Mouse (Mus musculus) kidney, embryonic 14.5 days (tissue): Measurements from ENCODE around the gene Galnt14. TPM values are rescaled to one million over a fixed set of nuclear protein-coding genes. Genes with fewer than 3 reads are reported as not detected.

Experiments used
- ATAC-seq: fragments of 200-750 bp; cut with Nextera tagmentation; 2 replicates; pipeline ENCODE4 v1.8.0; 2017; ENCODE audit warnings: moderate number of reproducible peaks, mild to moderate bottlenecking, moderate TSS enrichment, moderate library complexity; ENCODE audit not compliant: low FRiP score, low TSS enrichment
- H3K27ac ChIP-seq: fragments of 300-500 bp; sonication (generic); 2 replicates; pipeline ENCODE4 v1.5.1; 2014; ENCODE audit warnings: low read depth, mild to moderate bottlenecking, low read length, moderate library complexity, mixed read lengths
- H3K27me3 ChIP-seq: fragments of 300-500 bp; sonication (generic); 2 replicates; pipeline ENCODE4 v1.6.1; 2014; ENCODE audit warnings: mild to moderate bottlenecking, low read length; ENCODE audit not compliant: control insufficient read depth, insufficient read depth
- H3K36me3 ChIP-seq: fragments of 300-500 bp; sonication (generic); 2 replicates; pipeline ENCODE4 v1.6.1; 2014; ENCODE audit warnings: low read length, mixed read lengths; ENCODE audit not compliant: control insufficient read depth, insufficient read depth
- H3K4me1 ChIP-seq: fragments of 300-500 bp; sonication (generic); 2 replicates; pipeline ENCODE4 v1.6.1; 2014; ENCODE audit warnings: low read length, mixed read lengths; ENCODE audit not compliant: control insufficient read depth, insufficient read depth
- H3K4me2 ChIP-seq: fragments of 300-500 bp; sonication (generic); replicated peaks from 2 replicates; pipeline ENCODE4 v1.6.1; 2014; ENCODE audit warnings: low read depth, mild to moderate bottlenecking, low read length
- H3K4me3 ChIP-seq: fragments of 300-500 bp; sonication (generic); 2 replicates; pipeline ENCODE4 v1.5.1; 2014; ENCODE audit warnings: mild to moderate bottlenecking, low read length
- H3K9ac ChIP-seq: fragments of 300-500 bp; sonication (generic); 2 replicates; pipeline ENCODE4 v1.6.1; 2014; ENCODE audit warnings: low read depth, mild to moderate bottlenecking, low read length, moderate library complexity
- H3K9me3 ChIP-seq: fragments of 300-500 bp; sonication (generic); 2 replicates; pipeline ENCODE4 v1.6.1; 2016; ENCODE audit warnings: low read length; ENCODE audit not compliant: control insufficient read depth
- WGBS: fragments of 180-500 bp; shearing (Covaris S2); extraction: QIAGEN DNeasy Blood & Tissue Kit; methylation state at CpG from one replicate; pipeline ENCODE4 v1.1.7; 2014; 5-methylcytosine and 5-hydroxymethylcytosine counted together
- polyA plus RNA-seq: library from polyadenylated mRNA; unstranded; fragments of >200 nt; fragmentation: Nextera tagmentation; extraction: Ambion mirVana; gene quantifications from 2 replicates; pipeline ENCODE4 v1.2.1, GENCODE M21; 2014

Galnt14 gene
- polyA plus RNA-seq, 1 experiment from 2014 or later = 9.7 TPM

GRCm38 (mm10) chr17:73640117-73640480, 70.2 kb downstream of the Galnt14 start:
- Histone ChIP-seq H3K27me3 (no peaks in the 10 kb centered on the region), H3K4me3 (no peak overlapping the region), H3K36me3 (no peaks in the 10 kb centered on the region), H3K4me1 (peaks cover 6% of the 10 kb centered on the region; the same call in 1 of the 2 replicates), H3K27ac (no peak overlapping the region; the same call in 1 of the 2 replicates), H3K4me2 (peak overlapping the region; percentile 17; the same call in 1 of the 2 replicates), H3K9ac (no peak overlapping the region), H3K9me3 (no peaks in the 10 kb centered on the region)
- 63% methylated on average over 3 of the region's 3 CpGs for WGBS
- peak; percentile 39; the same call in 1 of the 2 replicates for ATAC-seq

DNA sequence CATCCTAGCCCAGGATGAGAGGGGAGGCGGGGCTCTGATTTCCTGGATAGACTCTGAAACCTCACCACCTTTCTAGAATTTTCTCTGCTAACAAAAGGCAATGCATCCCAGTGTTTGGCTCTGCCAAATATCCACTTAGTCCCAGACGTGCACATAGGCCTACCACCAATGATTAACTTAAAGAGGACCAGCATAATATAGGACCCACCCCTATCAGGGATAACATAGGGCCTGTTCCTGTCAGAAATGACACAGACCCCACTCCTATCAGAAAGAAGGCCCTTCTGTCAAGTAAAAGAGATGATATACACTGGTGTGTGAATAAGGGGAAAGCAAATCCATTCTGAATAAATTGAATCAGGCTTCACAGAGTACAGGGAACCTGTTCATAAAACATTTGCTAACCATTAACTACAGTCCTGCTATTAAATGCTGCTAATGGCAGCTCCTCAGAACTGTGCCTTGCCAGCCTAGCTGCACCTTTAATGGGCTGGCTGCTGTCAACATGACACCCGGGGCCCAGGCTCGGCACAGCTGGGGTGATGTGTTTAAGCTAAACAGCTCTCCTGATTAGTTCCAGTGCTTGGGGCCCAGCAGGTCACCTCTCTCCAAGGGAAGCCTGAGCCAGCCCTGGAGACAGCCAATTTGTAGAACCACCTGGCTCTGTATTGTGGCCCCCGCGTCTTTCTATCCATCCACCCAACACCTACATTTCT, 70.7 kb downstream of the Galnt14 start:
- 35% methylated on average over 6 of the region's 6 CpGs for WGBS
- peak overlapping the region; percentile 17; the same call in 1 of the 2 replicates for H3K4me2 ChIP-seq
- H3K4me3 ChIP-seq = no peak overlapping the region
- ATAC-seq = peak; percentile 87
- H3K9me3 ChIP-seq = no peaks in the 10 kb centered on the region
- H3K4me1 ChIP-seq = peaks cover 6% of the 10 kb centered on the region; the same call in 1 of the 2 replicates
- peak overlapping the region; percentile 38; the same call in 1 of the 2 replicates for H3K27ac ChIP-seq
- no peaks in the 10 kb centered on the region for H3K36me3 ChIP-seq
- no peak overlapping the region for H3K9ac ChIP-seq
- H3K27me3 ChIP-seq = no peaks in the 10 kb centered on the region

- Histone ChIP-seq H3K4me1 (peaks cover 6% of the 10 kb centered on the region; the same call in 1 of the 2 replicates), H3K27ac (no peak overlapping the region), H3K4me2 (no peak overlapping the region), H3K27me3 (no peaks in the 10 kb centered on the region), H3K36me3 (no peaks in the 10 kb centered on the region), H3K9me3 (no peaks in the 10 kb centered on the region), H3K9ac (no peak overlapping the region), H3K4me3 (no peak overlapping the region)
- ATAC-seq = no peak
- WGBS = 95% methylated on average over 5 of the region's 5 CpGs
Measured at GRCm38 (mm10) chr17:73636988-73637387, 73.3 kb downstream of the Galnt14 start.

- ATAC-seq = no peak
- H3K4me3 ChIP-seq = no peak overlapping the region
- no peaks in the 10 kb centered on the region for H3K9me3 ChIP-seq
- no peak overlapping the region for H3K9ac ChIP-seq
- H3K27ac ChIP-seq = no peak overlapping the region
- 39% methylated on average over 2 of the region's 2 CpGs for whole genome bisulfite sequencing
- no peak overlapping the region for H3K4me2 ChIP-seq
- peaks cover 2% of the 10 kb centered on the region; the same call in 1 of the 2 replicates for H3K4me1 ChIP-seq
- H3K36me3 ChIP-seq = no peaks in the 10 kb centered on the region
- H3K27me3 ChIP-seq = no peaks in the 10 kb centered on the region
Measured at GRCm38 (mm10) chr17:73634896-73635295, 75.4 kb downstream of the Galnt14 start.

DNA sequence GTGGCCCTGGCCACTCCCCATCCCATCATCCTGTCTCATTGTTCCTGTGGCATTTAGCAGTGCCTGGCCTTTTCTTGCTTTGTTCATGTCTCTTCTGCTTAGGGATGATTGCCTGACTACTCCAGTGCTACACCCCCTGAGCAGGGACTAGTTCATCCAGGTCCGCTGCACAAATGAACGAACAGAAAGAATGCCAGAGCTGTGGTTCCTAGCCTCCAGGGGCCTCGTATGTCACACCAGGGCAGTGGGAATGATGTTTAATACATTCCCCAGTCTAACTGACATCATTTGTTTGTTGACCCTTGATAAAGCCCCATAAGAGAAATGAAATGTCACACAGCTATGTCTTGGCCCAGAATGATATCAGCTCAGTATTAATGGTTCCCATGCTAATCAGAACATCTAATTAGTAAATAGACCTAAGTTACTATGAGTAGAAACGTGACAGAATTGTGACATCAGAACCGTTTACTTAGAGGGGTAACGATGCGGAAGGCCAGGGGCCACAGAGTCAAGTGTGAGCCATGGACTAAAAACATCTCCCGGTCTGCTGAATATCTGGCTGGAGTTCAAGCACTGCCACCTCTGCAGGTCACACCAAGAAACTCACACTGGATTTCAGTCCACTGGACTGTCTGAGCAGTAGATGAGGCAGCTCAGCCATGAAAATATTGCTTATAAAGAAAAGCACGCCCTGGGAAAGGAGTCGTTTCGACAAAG, 76.1 kb downstream of the Galnt14 start:
- Histone ChIP-seq H3K9ac (no peak overlapping the region), H3K4me2 (no peak overlapping the region), H3K36me3 (no peaks in the 10 kb centered on the region), H3K27me3 (no peaks in the 10 kb centered on the region), H3K9me3 (no peaks in the 10 kb centered on the region), H3K4me1 (no peaks in the 10 kb centered on the region), H3K27ac (no peak overlapping the region), H3K4me3 (no peak overlapping the region)
- 50% methylated on average over 11 of the region's 11 CpGs for WGBS
- ATAC-seq = no peak

DNA sequence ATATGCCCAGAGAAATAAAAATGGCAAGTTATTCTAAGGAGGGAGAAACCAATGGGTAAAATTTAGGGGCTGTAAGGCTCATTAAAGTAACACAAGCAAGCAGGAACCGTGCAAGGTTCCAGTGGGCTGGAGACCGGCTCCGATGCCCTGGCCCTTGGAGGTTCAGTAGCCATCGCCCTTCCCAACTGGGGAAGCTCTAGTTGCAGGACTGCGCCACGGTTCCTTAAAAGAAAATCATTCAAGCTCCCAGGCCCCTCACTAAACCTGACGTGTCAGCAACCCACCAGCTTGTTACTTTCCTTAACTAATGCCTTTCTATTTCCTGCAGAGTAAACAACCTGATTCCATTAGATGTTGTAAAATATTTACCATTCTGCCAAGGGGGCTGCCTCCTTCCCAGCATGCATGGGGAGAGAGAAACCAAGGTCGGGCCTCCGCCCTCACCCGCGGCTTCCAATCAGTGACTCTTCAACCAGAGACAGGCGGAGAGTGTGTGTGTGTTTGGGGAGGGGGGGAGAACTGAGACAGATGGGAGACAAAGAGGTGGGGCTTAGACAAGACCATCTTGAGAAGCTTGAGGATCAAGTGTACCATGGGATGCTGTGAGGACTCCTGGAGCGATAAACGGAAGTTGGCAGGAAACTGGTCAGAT, 81.9 kb downstream of the Galnt14 start:
- Histone ChIP-seq H3K9me3 (no peaks in the 10 kb centered on the region), H3K27ac (no peak overlapping the region), H3K27me3 (no peaks in the 10 kb centered on the region), H3K4me2 (no peak overlapping the region), H3K4me3 (no peak overlapping the region), H3K9ac (no peak overlapping the region), H3K36me3 (no peaks in the 10 kb centered on the region), H3K4me1 (no peaks in the 10 kb centered on the region)
- peak; percentile 52; the same call in 1 of the 2 replicates for ATAC-seq
- WGBS = 77% methylated on average over 14 of the region's 14 CpGs

DNA sequence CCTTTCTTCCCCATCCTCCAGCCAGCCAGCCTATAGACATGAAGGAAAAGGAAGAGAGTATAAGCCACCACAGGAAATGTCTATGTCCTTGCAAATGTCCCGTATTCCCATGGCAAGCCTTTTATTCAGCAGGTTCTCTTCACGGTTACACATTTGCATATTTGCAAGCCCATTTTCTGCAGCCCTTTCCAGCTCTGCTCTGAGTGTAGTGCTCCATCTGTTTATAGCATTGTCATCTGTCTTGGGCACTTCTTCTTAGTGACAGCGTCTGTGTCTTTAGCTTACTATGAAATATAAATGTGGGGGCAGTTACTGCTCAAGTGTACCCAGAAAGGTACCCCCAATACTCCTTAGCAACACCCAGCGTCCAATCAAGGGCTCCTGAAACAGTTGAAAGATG, 83.3 kb downstream of the Galnt14 start:
- ATAC-seq = no peak

GRCm38 (mm10) chr17:73620049-73620448, 90.2 kb downstream of the Galnt14 start:
- no peak for ATAC-seq
- no peaks in the 10 kb centered on the region for H3K4me1 ChIP-seq
- H3K9ac ChIP-seq = no peak overlapping the region
- H3K4me2 ChIP-seq = no peak overlapping the region
- no peak overlapping the region for H3K27ac ChIP-seq
- 91% methylated on average over 4 of the region's 4 CpGs for WGBS
- no peaks in the 10 kb centered on the region for H3K9me3 ChIP-seq
- H3K27me3 ChIP-seq = no peaks in the 10 kb centered on the region
- no peaks in the 10 kb centered on the region for H3K36me3 ChIP-seq
- no peak overlapping the region for H3K4me3 ChIP-seq

More for the DNA sequence above, 83.3 kb downstream of the Galnt14 start:
- no peaks in the 10 kb centered on the region for H3K36me3 ChIP-seq
- no peak overlapping the region for H3K27ac ChIP-seq
- H3K4me3 ChIP-seq = no peak overlapping the region
- 88% methylated on average over 4 of the region's 4 CpGs for WGBS
- no peak overlapping the region for H3K4me2 ChIP-seq
- no peaks in the 10 kb centered on the region for H3K9me3 ChIP-seq
- H3K4me1 ChIP-seq = no peaks in the 10 kb centered on the region
- H3K27me3 ChIP-seq = no peaks in the 10 kb centered on the region
- H3K9ac ChIP-seq = no peak overlapping the region
